Mouse (Mus musculus) forebrain, embryonic 14.5 days (tissue): ENCODE data around the gene Sgpl1. TPM values are rescaled to one million over a fixed set of nuclear protein-coding genes. Genes with fewer than 3 reads are reported as not detected.

Experiments used
- ATAC-seq: fragments of 200-750 bp; cut with Nextera tagmentation; 2 replicates; pipeline ENCODE4 v1.8.0; 2017; ENCODE audit warnings: mild to moderate bottlenecking, moderate library complexity
- DNase-seq: peaks from one replicate; pipeline ENCODE4 v3.0.0-alpha.2; 2015; ENCODE audit warnings: low spot score
- H3K27ac ChIP-seq: fragments of 300-500 bp; sonication (generic); 2 replicates; pipeline ENCODE4 v1.5.1; 2014; ENCODE audit warnings: low read depth, mild to moderate bottlenecking, control low read depth, low read length, moderate library complexity
- H3K27me3 ChIP-seq: fragments of 300-500 bp; sonication (generic); replicated peaks from 2 replicates; pipeline ENCODE4 v1.6.1; 2014; ENCODE audit warnings: low read length, control low read depth, mixed read lengths; ENCODE audit not compliant: control insufficient read depth, insufficient read depth
- H3K36me3 ChIP-seq: fragments of 300-500 bp; sonication (generic); 2 replicates; pipeline ENCODE4 v1.6.1; 2014; ENCODE audit warnings: low read length, control low read depth; ENCODE audit not compliant: control insufficient read depth, insufficient read depth
- H3K4me1 ChIP-seq: fragments of 300-500 bp; sonication (generic); 2 replicates; pipeline ENCODE4 v1.6.1; 2014; ENCODE audit warnings: antibody characterized with exemption, low read length, control low read depth; ENCODE audit not compliant: control insufficient read depth, insufficient read depth
- H3K4me2 ChIP-seq: fragments of 300-500 bp; sonication (generic); 2 replicates; pipeline ENCODE4 v1.6.1; 2014; ENCODE audit warnings: mild to moderate bottlenecking, control low read depth, low read length
- H3K4me3 ChIP-seq: fragments of 300-500 bp; sonication (generic); 2 replicates; pipeline ENCODE4 v1.5.1; 2014; ENCODE audit warnings: low read depth, low read length, control low read depth
- H3K9ac ChIP-seq: fragments of 300-500 bp; sonication (generic); 2 replicates; pipeline ENCODE4 v1.6.1; 2014; ENCODE audit warnings: mild to moderate bottlenecking, low read length, control low read depth, moderate library complexity
- H3K9me3 ChIP-seq: fragments of 300-500 bp; sonication (generic); replicated peaks from 2 replicates; pipeline ENCODE4 v1.6.1; 2016; ENCODE audit warnings: low read length, control low read depth, mixed read lengths; ENCODE audit not compliant: control insufficient read depth
- WGBS: fragments of 180-500 bp; shearing (Covaris S2); extraction: QIAGEN DNeasy Blood & Tissue Kit; methylation state at CpG from one replicate; pipeline ENCODE4 v1.1.7; 2014; 5-methylcytosine and 5-hydroxymethylcytosine counted together
- polyA plus RNA-seq: library from polyadenylated mRNA; unstranded; fragments of >200 nt; fragmentation: Nextera tagmentation; extraction: Ambion mirVana; gene quantifications from 2 replicates; pipeline ENCODE4 v1.2.1, GENCODE M21; 2014

The Sgpl1 gene
- polyA plus RNA-seq, 1 experiment from 2014 or later, result 65.7 TPM

GRCm38 (mm10) chr10:61176221-61176790 lies 28.8 kb upstream of the Sgpl1 start:
- DNase-seq (no peak), ATAC-seq (no peak)
- Histone ChIP-seq H3K9ac (no peak overlapping the region), H3K9me3 (no peaks in the 10 kb centered on the region), H3K27ac (no peak overlapping the region), H3K4me2 (0 out of 2 replicates have a peak overlapping the region, but pooled peaks have one; percentile 21), H3K4me3 (no peak overlapping the region), H3K4me1 (no peaks in the 10 kb centered on the region), H3K36me3 (no peaks in the 10 kb centered on the region), H3K27me3 (no peaks in the 10 kb centered on the region)
- 45% methylated on average over 7 of the region's 7 CpGs for WGBS

DNA sequence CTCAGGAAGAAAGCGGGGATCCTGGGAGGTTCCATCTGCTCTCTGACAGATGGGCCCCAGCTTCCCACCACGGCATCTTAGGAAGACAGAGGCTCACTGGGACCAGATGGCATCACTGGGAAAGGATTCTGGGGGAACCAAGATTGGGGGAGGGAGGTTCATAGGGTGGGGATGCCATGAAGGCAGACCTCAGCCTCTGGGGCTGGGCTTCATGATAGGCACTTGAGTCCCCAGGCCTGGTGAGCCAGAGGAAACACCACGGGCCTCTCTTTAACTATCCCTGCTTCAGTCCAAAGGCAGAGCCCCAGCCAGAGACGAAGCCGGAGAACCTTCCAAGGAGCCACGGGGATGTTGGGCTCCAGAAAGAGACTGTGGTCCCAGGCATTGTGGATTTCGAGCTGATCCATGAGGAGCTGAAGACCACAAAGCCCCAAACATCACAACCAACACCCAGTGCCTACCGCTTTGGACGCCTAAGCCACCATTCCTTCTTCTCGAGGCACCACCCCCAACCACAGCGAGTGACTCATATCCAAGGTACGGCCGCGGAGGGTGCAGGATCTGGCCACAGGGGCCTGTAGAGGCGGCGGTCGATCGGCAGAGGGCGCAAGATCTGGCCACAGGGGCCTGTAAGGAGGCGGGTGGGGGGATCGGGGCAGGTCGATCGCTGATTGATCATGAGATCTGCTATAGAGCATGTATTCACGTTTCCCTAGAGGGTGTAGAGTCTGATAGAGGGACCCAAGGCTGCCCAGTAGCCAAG lies 28.1 kb upstream of the Sgpl1 start:
- WGBS, result 14% methylated on average over 24 of the region's 24 CpGs
- H3K4me3 ChIP-seq, result no peak overlapping the region
- 0 out of 2 replicates have a peak overlapping the region, but pooled peaks have one; percentile 21 for H3K4me2 ChIP-seq
- no peaks in the 10 kb centered on the region for H3K27me3 ChIP-seq
- no peaks in the 10 kb centered on the region for H3K4me1 ChIP-seq
- ATAC-seq, result peak; percentile 42; the same call in 1 of the 2 replicates
- peak; percentile 53 for DNase-seq
- no peak overlapping the region for H3K9ac ChIP-seq
- no peak overlapping the region for H3K27ac ChIP-seq
- H3K36me3 ChIP-seq, result no peaks in the 10 kb centered on the region
- H3K9me3 ChIP-seq, result no peaks in the 10 kb centered on the region

- Histone ChIP-seq H3K27me3 (no peaks in the 10 kb centered on the region), H3K9me3 (no peaks in the 10 kb centered on the region), H3K4me1 (no peaks in the 10 kb centered on the region), H3K4me3 (no peak overlapping the region), H3K4me2 (no peak overlapping the region), H3K9ac (no peak overlapping the region), H3K27ac (no peak overlapping the region), H3K36me3 (no peaks in the 10 kb centered on the region)
- no peak for DNase-seq
- WGBS, result 46% methylated on average over 13 of the region's 13 CpGs
- no peak for ATAC-seq
Measured at GRCm38 (mm10) chr10:61174711-61175441, 27.4 kb upstream of the Sgpl1 start.

- H3K27me3 ChIP-seq, result no peaks in the 10 kb centered on the region
- no peaks in the 10 kb centered on the region for H3K36me3 ChIP-seq
- H3K4me3 ChIP-seq, result no peak overlapping the region
- no peak overlapping the region for H3K4me2 ChIP-seq
- no peak for DNase-seq
- no peak overlapping the region for H3K9ac ChIP-seq
- WGBS, result 80% methylated on average over 4 of the region's 4 CpGs
- H3K4me1 ChIP-seq, result no peaks in the 10 kb centered on the region
- H3K9me3 ChIP-seq, result no peaks in the 10 kb centered on the region
- no peak for ATAC-seq
- no peak overlapping the region for H3K27ac ChIP-seq
Measured at GRCm38 (mm10) chr10:61172496-61172895, 25.0 kb upstream of the Sgpl1 start.

DNA sequence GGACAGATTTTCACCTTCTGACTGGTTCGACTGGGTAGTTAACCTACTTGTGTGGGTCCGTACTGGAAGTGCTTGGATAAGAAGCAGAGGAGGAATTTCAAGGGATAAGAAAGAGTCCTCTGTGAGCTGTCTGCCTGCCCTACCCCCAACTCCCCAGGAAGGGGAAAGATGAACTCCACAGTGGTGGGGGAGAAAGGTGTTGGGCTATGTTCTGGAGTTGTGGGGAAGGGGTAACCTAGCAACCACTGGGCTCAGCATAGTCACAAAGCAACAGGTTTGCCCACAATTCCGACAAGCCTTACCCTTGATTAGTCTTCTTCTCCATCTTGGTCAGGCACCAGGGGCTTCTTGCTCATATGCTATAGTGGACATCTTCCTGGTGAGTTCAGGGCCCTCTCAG lies 24.2 kb upstream of the Sgpl1 start, which contains the start of gene Tbata:
TSS of gene Tbata (plus strand) at position 301 of the 400 bp plus-strand sequence.
- Histone ChIP-seq H3K27ac (no peak within 1 kb of the TSS), H3K4me3 (no peak within 1 kb of the TSS), H3K36me3 (no peaks in the 10 kb centered on the region), H3K4me1 (no peaks in the 10 kb centered on the region), H3K9ac (no peak within 1 kb of the TSS), H3K4me2 (no peak within 1 kb of the TSS), H3K9me3 (no peaks in the 10 kb centered on the region), H3K27me3 (no peaks in the 10 kb centered on the region)
- WGBS, result 73% methylated on average over 3 of the region's 3 CpGs
- no peak for ATAC-seq
- DNase-seq, result no peak

GRCm38 (mm10) chr10:61168393-61168792 lies 20.9 kb upstream of the Sgpl1 start:
- H3K4me1 ChIP-seq, result no peaks in the 10 kb centered on the region
- H3K27ac ChIP-seq, result no peak overlapping the region
- no peak overlapping the region for H3K4me2 ChIP-seq
- ATAC-seq (no peak), DNase-seq (no peak)
- H3K9me3 ChIP-seq, result no peaks in the 10 kb centered on the region
- H3K9ac ChIP-seq, result no peak overlapping the region
- no peak overlapping the region for H3K4me3 ChIP-seq
- no peaks in the 10 kb centered on the region for H3K27me3 ChIP-seq
- H3K36me3 ChIP-seq, result no peaks in the 10 kb centered on the region
- 55% methylated on average over 2 of the region's 2 CpGs for WGBS

DNA sequence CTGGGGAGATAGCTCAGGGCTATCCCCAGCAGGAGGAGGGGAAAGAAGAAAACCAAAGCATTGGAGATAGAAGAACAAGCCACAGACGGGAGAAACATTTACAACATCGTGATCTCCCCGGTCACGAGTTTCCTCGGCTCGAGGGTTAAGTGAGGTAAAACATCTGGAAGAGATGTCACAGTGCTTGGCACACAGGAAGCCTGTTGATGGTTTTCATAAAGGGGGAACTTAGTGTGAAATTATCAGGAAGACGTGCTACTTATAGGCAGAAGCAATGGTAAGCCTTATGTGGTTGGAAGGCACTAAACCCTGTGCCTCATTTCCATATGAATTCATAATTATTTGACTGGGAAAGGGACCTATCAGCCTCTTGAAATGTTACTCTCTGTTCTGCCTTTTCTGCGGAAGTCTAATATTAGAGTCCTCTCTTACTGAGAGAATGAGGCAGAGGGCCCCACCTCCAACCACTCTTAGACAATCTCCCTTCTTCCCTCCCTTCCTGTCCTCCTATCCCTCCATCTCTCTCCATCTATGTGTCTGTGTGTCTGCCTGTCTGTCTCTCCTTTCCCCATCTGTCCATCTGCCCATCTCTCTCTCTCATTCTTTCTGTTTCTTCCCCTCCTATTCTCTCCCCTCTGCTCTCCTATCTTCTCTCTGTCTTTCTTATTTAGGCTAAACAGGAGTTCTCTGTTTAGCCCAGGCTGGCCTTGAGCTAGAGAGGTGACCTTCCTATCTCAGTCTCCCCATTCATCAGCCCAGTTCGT lies 20.0 kb upstream of the Sgpl1 start:
- no peak for DNase-seq
- WGBS, result 71% methylated on average over 9 of the region's 9 CpGs

GRCm38 (mm10) chr10:61162366-61162765 lies 14.9 kb upstream of the Sgpl1 start:
- H3K9me3 ChIP-seq, result no peaks in the 10 kb centered on the region
- H3K36me3 ChIP-seq, result no peaks in the 10 kb centered on the region
- no peak overlapping the region for H3K4me3 ChIP-seq
- no peak overlapping the region for H3K9ac ChIP-seq
- ATAC-seq (no peak), DNase-seq (no peak)
- no peaks in the 10 kb centered on the region for H3K4me1 ChIP-seq
- H3K27ac ChIP-seq, result no peak overlapping the region
- no peak overlapping the region for H3K4me2 ChIP-seq
- no peaks in the 10 kb centered on the region for H3K27me3 ChIP-seq
- 78% methylated on average over 3 of the region's 3 CpGs for WGBS

More for the DNA sequence above, 20.0 kb upstream of the Sgpl1 start:
- no peaks in the 10 kb centered on the region for H3K9me3 ChIP-seq
- no peak for ATAC-seq
- H3K4me1 ChIP-seq, result no peaks in the 10 kb centered on the region
- H3K27me3 ChIP-seq, result no peaks in the 10 kb centered on the region
- H3K27ac ChIP-seq, result no peak overlapping the region
- H3K4me3 ChIP-seq, result no peak overlapping the region
- H3K9ac ChIP-seq, result no peak overlapping the region
- H3K36me3 ChIP-seq, result no peaks in the 10 kb centered on the region
- H3K4me2 ChIP-seq, result no peak overlapping the region
